ENCODE assay signal across 8 mouse cellular contexts in the genomic region with DNA sequence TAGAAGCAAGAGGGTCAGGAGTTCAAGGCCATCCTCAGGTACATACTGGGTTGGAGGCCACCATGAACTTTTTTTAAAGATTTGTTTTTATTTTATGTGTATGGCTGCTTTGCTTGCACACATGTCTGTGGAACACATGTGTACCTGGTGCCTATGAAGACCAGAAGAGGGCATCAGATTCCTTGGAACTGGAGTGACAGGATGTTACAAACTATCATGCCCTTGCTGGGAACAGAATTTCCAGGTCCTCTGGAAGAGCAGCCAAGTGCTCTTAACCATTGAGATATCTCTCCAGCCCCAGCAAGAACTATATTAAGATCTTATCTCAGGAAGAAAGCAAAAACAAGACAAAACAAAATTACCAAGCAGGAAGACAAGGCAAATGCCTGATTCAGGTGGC. TPM values are rescaled to one million over a fixed set of nuclear protein-coding genes. Genes with fewer than 3 reads are reported as not detected.
DNase-seq lines count a peak whose midpoint lies in the region; ATAC-seq and TF ChIP-seq lines count a peak whose summit lies in the region.

No protein-coding gene starts in this region.

- H3K27ac ChIP-seq in left cerebral cortex, adult 2 months, result no peak overlapping the region
- no peak overlapping the region for H3K27ac ChIP-seq in embryonic facial prominence, embryonic 10.5 days (replicated peaks)
- H3K27ac ChIP-seq in intestine, postnatal 0 days (ENCODE audit: low read depth, low read length), result no peak overlapping the region
- H3K27ac ChIP-seq in neural tube, embryonic 14.5 days (ENCODE audit: low read depth, low read length), result no peak overlapping the region

- H3K4me3 ChIP-seq in left cerebral cortex, adult 2 months, result peak overlapping the region; percentile 72
- H3K4me3 ChIP-seq in embryonic facial prominence, embryonic 10.5 days, result peak overlapping the region; percentile 83
- H3K4me3 ChIP-seq in intestine, postnatal 0 days (ENCODE audit: low read depth, low read length), result peak overlapping the region; percentile 84; the same call in 1 of the 2 replicates
- 0 out of 2 replicates have a peak overlapping the region, but pooled peaks have one; percentile 69 for H3K4me3 ChIP-seq in neural tube, embryonic 14.5 days (ENCODE audit: low read depth, low read length)

- H3K36me3 ChIP-seq in embryonic facial prominence, embryonic 10.5 days (replicated peaks), result no peaks in the 10 kb centered on the region
- no peaks in the 10 kb centered on the region for H3K36me3 ChIP-seq in intestine, postnatal 0 days (ENCODE audit: control insufficient read depth, insufficient read depth)
- H3K36me3 ChIP-seq in neural tube, embryonic 14.5 days (ENCODE audit: control insufficient read depth, insufficient read depth, low read length), result no peaks in the 10 kb centered on the region

- no peaks in the 10 kb centered on the region for H3K27me3 ChIP-seq in embryonic facial prominence, embryonic 10.5 days (replicated peaks; ENCODE audit: low read depth, poor library complexity, severe bottlenecking)
- no peaks in the 10 kb centered on the region for H3K27me3 ChIP-seq in intestine, postnatal 0 days (replicated peaks; ENCODE audit: control insufficient read depth, insufficient read depth, low read length)
- H3K27me3 ChIP-seq in neural tube, embryonic 14.5 days (ENCODE audit: control insufficient read depth, insufficient read depth, low read length), result no peaks in the 10 kb centered on the region

- H3K4me2 ChIP-seq in intestine, postnatal 0 days (replicated peaks; ENCODE audit: low read depth), result peak overlapping the region; percentile 65
- peak overlapping the region; percentile 64 for H3K4me2 ChIP-seq in neural tube, embryonic 14.5 days (ENCODE audit: low read depth, low read length)

- no peak for ATAC-seq in intestine, postnatal 0 days
- ATAC-seq in neural tube, embryonic 14.5 days (ENCODE audit: low read depth), result no peak
- no peak for ATAC-seq in granulocyte monocyte progenitor cell, adult 5-6 weeks (replicated peaks; ENCODE audit: poor library complexity, severe bottlenecking)

- intact Hi-C loops in left cerebral cortex, adult 2 months (cut with DNase I), result no loop called here
- intact Hi-C loops in left cerebral cortex, postnatal 14 days (cut with DNase I), result no loop called here

- DNase-seq in left cerebral cortex, adult 2 months (ENCODE audit: extremely low spot score in 1 of 2, low spot score in 2 of 2), result no peak
- no peak for DNase-seq in left cerebral cortex, postnatal 14 days (ENCODE audit: low spot score in 2 of 2)
- DNase-seq in embryonic facial prominence, embryonic 10.5 days (ENCODE audit: low spot score), result no peak
- DNase-seq in spleen, adult 18-20 months, result no peak
- no peak for DNase-seq in gastrocnemius, postnatal 4 days (ENCODE audit: low spot score in 2 of 2)

- no peaks in the 10 kb centered on the region for H3K9me3 ChIP-seq in embryonic facial prominence, embryonic 10.5 days
- H3K9me3 ChIP-seq in intestine, postnatal 0 days (ENCODE audit: control insufficient read depth), result no peaks in the 10 kb centered on the region
- no peaks in the 10 kb centered on the region for H3K9me3 ChIP-seq in neural tube, embryonic 14.5 days (ENCODE audit: control insufficient read depth, low read length)

- TF ChIP-seq CTCF in left cerebral cortex, adult 2 months (IDR thresholded peaks at IDR 0.05), result no peak
- TF ChIP-seq CTCF in intestine, postnatal 0 days (IDR thresholded peaks at IDR 0.05; ENCODE audit: low read depth), result peak; percentile 47

- H3K4me1 ChIP-seq in embryonic facial prominence, embryonic 10.5 days, result peaks cover 11% of the 10 kb centered on the region
- H3K4me1 ChIP-seq in intestine, postnatal 0 days (replicated peaks; ENCODE audit: control insufficient read depth, insufficient read depth, low read length), result 0 out of 2 replicates have a peak, but pooled peaks cover 2% of the 10 kb centered on the region
- peaks cover 11% of the 10 kb centered on the region for H3K4me1 ChIP-seq in neural tube, embryonic 14.5 days (ENCODE audit: control insufficient read depth, insufficient read depth, low read length)

- H3K9ac ChIP-seq in intestine, postnatal 0 days (ENCODE audit: low read depth, low read length), result no peak overlapping the region
- no peak overlapping the region for H3K9ac ChIP-seq in neural tube, embryonic 14.5 days (replicated peaks; ENCODE audit: low read depth, low read length)

RNA-seq across cellular contexts. Expression of a gene that starts 1.6 kb away (rescaled TPM):
- 10 to 100 TPM; 63.2 to 67.5 TPM for total RNA-seq in left cerebral cortex, adult 2 months (2021)
- 10 to 100 TPM; 64.4 to 69.0 TPM for total RNA-seq in left cerebral cortex, postnatal 14 days (2021)
- polyA plus RNA-seq in embryonic facial prominence, embryonic 10.5 days (2016; fragmentation: Nextera tagmentation; extraction: Ambion mirVana), result 72.1 and 78.2 TPM in 2 replicates
- polyA plus RNA-seq in intestine, postnatal 0 days (2015; fragmentation: Nextera tagmentation; extraction: Ambion mirVana), result 53.6 and 54.5 TPM in 2 replicates
- polyA plus RNA-seq in neural tube, embryonic 14.5 days (2014; fragmentation: Nextera tagmentation; extraction: Ambion mirVana), result 80.2 and 81.9 TPM in 2 replicates
- 10 to 100 TPM; 72.4 to 75.8 TPM for total RNA-seq in gastrocnemius, postnatal 4 days (2021)
- total RNA-seq in granulocyte monocyte progenitor cell, adult 5-6 weeks (2014; fragmentation: Nextera tagmentation), result 64.6 and 91.3 TPM in 2 replicates
- 70.4 and 86.3 TPM in 2 replicates for total RNA-seq in granulocyte monocyte progenitor cell, adult 5-6 weeks (2017)

RNA-seq across cellular contexts. Expression of a gene that starts 34.1 kb away (rescaled TPM):
- total RNA-seq in left cerebral cortex, adult 2 months (2021), result 10 to 100 TPM; 51.1 to 65.4 TPM
- total RNA-seq in left cerebral cortex, postnatal 14 days (2021), result 10 to 100 TPM; 69.4 to 84.0 TPM
- 11.3 and 12.3 TPM in 2 replicates for polyA plus RNA-seq in embryonic facial prominence, embryonic 10.5 days (2016; fragmentation: Nextera tagmentation; extraction: Ambion mirVana)
- 3.2 and 4.3 TPM in 2 replicates for polyA plus RNA-seq in intestine, postnatal 0 days (2015; fragmentation: Nextera tagmentation; extraction: Ambion mirVana)
- 18.9 and 29.2 TPM in 2 replicates for polyA plus RNA-seq in neural tube, embryonic 14.5 days (2014; fragmentation: Nextera tagmentation; extraction: Ambion mirVana)
- total RNA-seq in gastrocnemius, postnatal 4 days (2021), result 10 to 100 TPM; 13.6 to 14.2 TPM
- total RNA-seq in granulocyte monocyte progenitor cell, adult 5-6 weeks (2014; fragmentation: Nextera tagmentation), result 6.5 and 13.0 TPM in 2 replicates
- 4.4 and 7.2 TPM in 2 replicates for total RNA-seq in granulocyte monocyte progenitor cell, adult 5-6 weeks (2017)
